Mouse (Mus musculus) hematopoietic stem cell, adult 5-6 weeks (primary cell): ENCODE measurements at regions not wholly inside any gene's neighbourhood (a gene's known extent, or its start where the extent isn't known, plus 50 kb on each side); places are given as distances from the start of the nearest gene placed in this dataset.

ENCODE experiments used
- ATAC-seq, 2 experiments: fragments of 125-278 bp in 1 of 2; replicated peaks in 1 of 2; 2 replicates each; pipeline ENCODE4 v1.8.0; 2016 to 2017; ENCODE audit warnings: inconsistent platforms in 2 of 2, mild to moderate bottlenecking in 2 of 2, moderate number of reproducible peaks in 2 of 2, low read depth in 1 of 2, moderate TSS enrichment in 1 of 2; ENCODE audit not compliant: low FRiP score in 2 of 2, poor library complexity in 2 of 2, severe bottlenecking in 2 of 2, insufficient read depth in 1 of 2, low TSS enrichment in 1 of 2

- ATAC-seq = no peak
Measured at GRCm38 (mm10) chr5:128550736-128551135, 49.9 kb upstream of the Fzd10 start.

DNA sequence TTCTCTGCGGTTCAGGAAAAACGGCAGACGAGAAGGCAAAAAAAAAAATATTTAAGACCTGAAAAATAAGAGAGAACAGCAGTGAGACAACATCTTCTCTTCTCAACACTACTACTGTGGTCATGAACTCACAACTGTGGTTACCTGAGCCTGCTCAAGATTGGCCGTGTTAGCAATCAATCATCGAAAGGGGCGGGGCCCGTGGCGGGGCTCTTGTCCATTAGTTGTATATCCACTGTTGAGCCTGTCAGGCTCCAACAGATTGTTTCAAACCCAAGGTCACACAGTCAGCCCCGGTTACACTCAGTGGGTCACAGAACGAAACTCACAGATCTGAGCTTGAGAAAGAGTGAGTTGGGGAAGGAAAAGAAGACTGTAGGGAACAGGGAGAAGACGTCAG is 50.8 kb upstream of the Fzd10 start:
- no peak for ATAC-seq

DNA sequence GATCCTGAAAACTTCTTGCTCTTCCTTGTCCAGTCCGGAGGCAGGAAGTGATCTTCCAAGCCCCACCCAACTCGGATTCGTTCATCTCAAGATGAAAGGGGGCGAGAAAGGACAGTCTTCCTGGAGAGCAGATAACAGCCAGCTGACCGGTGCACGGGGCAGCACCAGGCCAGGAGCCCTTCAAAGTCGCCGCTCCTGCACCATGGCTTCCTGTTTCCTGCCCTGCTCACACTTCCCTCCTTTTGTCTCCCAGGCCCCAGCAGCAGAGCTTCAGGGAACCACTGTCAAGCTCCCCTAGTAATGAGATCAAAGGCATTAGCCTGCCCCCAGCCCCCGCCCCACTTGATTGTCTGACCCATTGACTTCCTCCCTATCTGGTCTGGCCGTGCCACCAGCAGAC is 58.6 kb upstream of the Fzd10 start:
- ATAC-seq = no peak

GRCm38 (mm10) chr5:128538646-128539045 is 62.0 kb upstream of the Fzd10 start:
- no peak for ATAC-seq

GRCm38 (mm10) chr5:128537218-128537617 is 63.4 kb upstream of the Fzd10 start:
- no peak for ATAC-seq

GRCm38 (mm10) chr5:128536393-128536792 is 64.3 kb upstream of the Fzd10 start:
- no peak for ATAC-seq

DNA sequence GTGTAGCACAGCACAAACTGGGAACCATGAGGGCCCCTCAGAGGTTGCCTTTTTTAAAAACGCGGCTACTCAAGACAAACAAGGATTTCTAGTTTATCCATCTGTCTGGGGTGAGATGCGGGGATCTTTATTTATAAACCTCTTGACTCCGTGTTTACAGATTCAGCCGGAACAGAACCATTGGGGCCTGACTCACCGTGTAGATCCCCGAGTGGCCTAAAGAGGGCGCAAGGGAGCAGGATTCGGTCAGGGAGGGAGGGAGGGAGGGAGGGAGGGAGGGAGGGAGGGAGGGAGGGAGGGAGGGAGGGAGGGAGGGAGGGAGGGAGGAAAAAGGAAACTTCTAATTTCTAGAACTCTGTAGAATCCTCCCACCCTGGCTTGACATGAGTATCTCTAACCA is 73.4 kb upstream of the Fzd10 start:
- ATAC-seq = no peak

GRCm38 (mm10) chr5:128526432-128526831 is 74.2 kb upstream of the Fzd10 start:
- no peak for ATAC-seq

- ATAC-seq = no peak
Measured at GRCm38 (mm10) chr5:128524377-128525280, 76.0 kb upstream of the Fzd10 start.

DNA sequence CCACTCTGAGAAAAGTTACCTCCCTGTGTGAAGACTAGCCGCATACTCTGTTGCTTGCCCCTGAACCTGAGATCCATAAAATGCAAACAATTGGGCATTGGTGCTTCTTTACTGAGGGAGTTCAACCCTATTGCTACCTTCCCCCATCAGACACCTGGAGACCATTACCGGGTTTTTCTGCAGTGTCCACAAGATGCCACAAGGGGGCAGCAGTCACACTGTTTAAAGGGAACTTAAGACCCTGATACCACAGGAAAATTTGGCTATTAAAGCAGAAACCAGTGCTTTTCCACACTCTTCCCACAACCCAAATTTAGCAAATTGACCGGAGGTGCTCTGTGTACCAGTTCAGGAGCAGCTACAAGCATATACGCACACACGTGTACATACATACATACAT is 78.0 kb upstream of the Fzd10 start:
- ATAC-seq = 0 out of 4 replicates have a peak, but pooled peaks of 1 of the 2 experiments have one; percentile 53

DNA sequence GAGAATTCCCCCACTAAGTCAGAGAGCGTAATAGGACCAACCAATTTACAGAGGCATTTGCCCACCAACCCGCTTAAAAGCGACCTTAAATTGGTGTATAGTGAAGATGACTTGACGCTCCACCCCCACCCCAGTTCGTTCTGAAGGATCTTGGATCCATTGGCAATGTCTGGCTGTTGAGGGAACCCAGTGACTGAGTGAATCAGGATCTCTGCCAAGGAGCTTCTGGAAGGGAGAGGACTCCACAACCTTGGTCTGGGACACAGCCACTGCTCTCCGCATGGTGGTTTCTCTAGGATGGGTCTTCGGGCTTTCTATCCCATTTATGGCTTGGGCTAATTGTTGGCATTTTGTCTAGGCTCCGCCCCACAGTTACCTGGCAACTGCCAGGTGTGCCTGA is 83.3 kb upstream of the Fzd10 start:
- ATAC-seq = no peak

DNA sequence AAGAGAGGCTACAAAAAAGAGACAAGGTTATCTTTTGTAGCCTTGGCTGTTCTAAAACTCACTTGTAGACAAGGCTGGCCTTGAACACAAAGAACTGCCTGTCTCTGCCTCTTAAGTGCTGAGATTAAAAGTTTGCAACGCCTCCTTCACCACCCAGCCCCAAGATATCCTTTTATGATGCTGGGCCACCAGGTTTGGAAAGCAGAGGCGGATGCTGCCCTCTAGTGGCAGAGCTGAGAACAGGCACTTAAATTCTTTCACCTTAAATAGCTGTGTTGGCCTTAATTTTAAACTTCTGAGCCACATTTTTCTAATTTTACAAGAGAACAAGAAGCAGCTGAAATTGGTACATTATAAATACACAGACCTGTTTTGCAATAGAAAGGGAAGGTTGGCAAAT is 82.5 kb upstream of the Tmem132d start:
- no peak for ATAC-seq

DNA sequence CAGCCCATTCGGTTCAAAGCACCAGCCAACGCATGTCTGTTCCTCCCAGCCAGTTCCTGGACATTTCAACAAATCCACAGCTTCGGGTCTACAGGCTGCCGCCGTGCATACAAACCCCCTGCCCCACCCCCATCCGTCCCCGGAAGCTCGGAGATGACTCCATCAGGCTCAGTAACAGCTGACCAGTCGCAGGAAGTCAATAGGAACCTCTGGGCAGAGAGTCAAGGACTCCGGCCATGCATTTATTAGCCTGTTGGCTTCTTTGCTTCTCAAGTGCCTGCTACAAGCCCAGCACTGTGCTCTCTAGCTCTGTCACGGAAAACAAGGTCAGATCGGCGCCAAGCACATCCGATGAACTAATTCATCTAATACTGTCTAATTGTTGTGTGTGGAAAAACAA is 80.4 kb upstream of the Tmem132d start:
- ATAC-seq = no peak

- no peak for ATAC-seq
Measured at GRCm38 (mm10) chr5:128512606-128513005, 79.7 kb upstream of the Tmem132d start.

- ATAC-seq = 0 out of 4 replicates have a peak, but pooled peaks of 1 of the 2 experiments have one; percentile 37
Measured at GRCm38 (mm10) chr5:128504502-128504901, 71.6 kb upstream of the Tmem132d start.

DNA sequence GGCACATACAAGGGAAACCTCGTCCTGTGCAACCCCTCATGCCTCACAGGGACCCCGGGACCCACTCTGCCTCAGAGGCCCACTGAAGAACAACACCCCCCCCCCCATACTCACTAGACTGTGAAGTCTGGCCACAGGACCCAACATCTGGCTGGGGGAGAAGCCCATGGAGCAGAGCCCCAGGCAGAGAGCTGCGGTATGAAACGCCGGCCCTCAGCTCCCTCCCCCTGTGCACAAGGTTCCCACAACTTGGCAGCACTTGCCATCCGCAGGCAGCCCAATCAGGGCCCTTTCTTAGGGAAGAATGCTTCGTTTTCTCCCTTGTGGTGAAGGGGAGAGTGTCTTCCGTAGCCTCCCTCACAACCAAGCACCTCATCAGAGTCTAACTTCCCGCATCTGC is 66.6 kb upstream of the Tmem132d start:
- ATAC-seq = no peak

- no peak for ATAC-seq
Measured at GRCm38 (mm10) chr5:128499033-128499432, 66.2 kb upstream of the Tmem132d start.

- ATAC-seq = no peak
Measured at GRCm38 (mm10) chr5:128492541-128492940, 59.7 kb upstream of the Tmem132d start.

DNA sequence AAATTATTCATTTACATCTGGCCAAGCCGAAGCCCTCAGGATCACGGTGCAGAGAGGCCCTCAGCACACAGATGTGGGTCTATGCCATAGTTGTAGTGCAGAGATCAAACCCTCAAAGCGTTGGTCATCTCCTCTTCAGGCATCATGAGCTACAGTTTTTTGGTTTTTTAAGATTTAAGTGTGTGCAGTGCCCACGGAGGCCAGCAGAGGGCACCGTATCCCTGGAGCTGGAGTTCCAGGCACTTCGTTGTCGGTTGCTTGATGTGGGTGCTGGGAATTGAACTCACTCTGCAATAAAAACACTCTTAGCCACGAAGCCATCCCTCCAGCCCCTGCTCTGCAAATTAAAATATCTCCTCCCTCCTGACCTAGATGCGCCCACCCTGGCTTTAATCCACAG is 58.3 kb upstream of the Tmem132d start:
- no peak for ATAC-seq
